Mouse (Mus musculus) CH12.LX (cell line): ENCODE measurements around the gene Fam13a. TPM values are rescaled to one million over a fixed set of nuclear protein-coding genes. Genes with fewer than 3 reads are reported as not detected.

Experiments used
- DNase-seq: peaks from one replicate; pipeline ENCODE4 v3.0.0-alpha.2; 2013; ENCODE audit errors: extremely low read depth
- H3K27ac ChIP-seq: 2 replicates; pipeline ENCODE4 v1.5.1; 2012; ENCODE audit warnings: low read depth, mild to moderate bottlenecking, control low read depth, moderate library complexity; ENCODE audit not compliant: insufficient read depth
- H3K27me3 ChIP-seq: replicated peaks from 2 replicates; pipeline ENCODE3; 2012; ENCODE audit warnings: inconsistent platforms
- H3K36me3 ChIP-seq, 2 experiments: replicated peaks in 1 of 2; 2 replicates each; pipeline versions ENCODE3 to v1.6.1; 2012; ENCODE audit warnings: inconsistent platforms in 1 of 2, low read length in 1 of 2, mild to moderate bottlenecking in 1 of 2, mixed read lengths in 1 of 2, moderate library complexity in 1 of 2; ENCODE audit not compliant: control insufficient read depth in 1 of 2, insufficient read depth in 1 of 2
- H3K4me1 ChIP-seq, 2 experiments: 2 replicates each; pipeline ENCODE4 v1.6.1; 2012; ENCODE audit warnings: inconsistent platforms in 1 of 2, moderate library complexity in 1 of 2; ENCODE audit not compliant: insufficient read depth in 2 of 2, control insufficient read depth in 1 of 2
- H3K4me2 ChIP-seq: 2 replicates; pipeline ENCODE4 v1.6.1; 2012; ENCODE audit warnings: low read depth, mild to moderate bottlenecking, control low read depth; ENCODE audit not compliant: poor library complexity, insufficient read depth, severe bottlenecking
- H3K4me3 ChIP-seq, 3 experiments: fragments of 150-350 bp in 1 of 3; sonication (generic) in 1 of 3; replicated peaks in 1 of 3; 2 replicates each; pipeline versions ENCODE3 to v1.5.1; 2011 to 2012; ENCODE audit warnings: low read depth in 2 of 3, low read length in 2 of 3, mild to moderate bottlenecking in 2 of 3, moderate library complexity in 2 of 3, control low read depth in 1 of 3, improper control_type of control experiment in 1 of 3, inconsistent platforms in 1 of 3, mixed read lengths in 1 of 3; ENCODE audit not compliant: poor library complexity in 1 of 3
- H3K79me2 ChIP-seq: replicated peaks from 2 replicates; pipeline ENCODE4 v1.6.1; 2012; ENCODE audit warnings: mild to moderate bottlenecking, moderate library complexity; ENCODE audit not compliant: control insufficient read depth, poor library complexity, insufficient read depth, severe bottlenecking; ENCODE audit errors: extremely low read depth
- H3K9ac ChIP-seq: 2 replicates; pipeline ENCODE4 v1.6.1; 2012; ENCODE audit warnings: low read depth, mild to moderate bottlenecking, control low read depth, moderate library complexity; ENCODE audit not compliant: insufficient read depth
- H3K9me3 ChIP-seq: replicated peaks from 2 replicates; pipeline ENCODE3; 2012; ENCODE audit warnings: low read length, inconsistent platforms, mixed read lengths
- BHLHE40 ChIP-seq: IDR thresholded peaks from 2 replicates; pipeline ENCODE4 v1.6.1; 2011; ENCODE audit warnings: mild to moderate bottlenecking, low read depth, low read length, improper control_type of control experiment
- CHD1 ChIP-seq: IDR thresholded peaks from 2 replicates; pipeline ENCODE4 v1.6.1; 2012; ENCODE audit warnings: low read depth, low read length, improper control_type of control experiment, inconsistent platforms
- CHD2 ChIP-seq: IDR thresholded peaks from 2 replicates; pipeline ENCODE4 v1.6.1; 2011; ENCODE audit warnings: low read length, improper control_type of control experiment
- CTCF ChIP-seq, 2 experiments: IDR thresholded peaks in 1 of 2; conservative IDR thresholded peaks in 1 of 2; 2 replicates each; pipeline ENCODE4 v1.5.1; 2011 to 2012; ENCODE audit warnings: low read depth in 2 of 2, low read length in 2 of 2, improper control_type of control experiment in 1 of 2, inconsistent platforms in 1 of 2, mild to moderate bottlenecking in 1 of 2, moderate library complexity in 1 of 2
- E2F4 ChIP-seq: IDR thresholded peaks from 2 replicates; pipeline ENCODE4 v1.6.1; 2011; ENCODE audit warnings: low read depth, low read length, improper control_type of control experiment; ENCODE audit not compliant: insufficient replicate concordance
- IRF4 ChIP-seq: IDR thresholded peaks from 2 replicates; pipeline ENCODE4 v1.6.1; 2014; ENCODE audit warnings: low read depth, mild to moderate bottlenecking, inconsistent platforms, low read length, improper control_type of control experiment
- JUN ChIP-seq: IDR thresholded peaks from 2 replicates; pipeline ENCODE4 v1.6.1; 2011; ENCODE audit warnings: low read depth, mild to moderate bottlenecking, low read length, improper control_type of control experiment, moderate library complexity; ENCODE audit not compliant: insufficient read depth
- JUND ChIP-seq: conservative IDR thresholded peaks from 2 replicates; pipeline ENCODE4 v1.6.1; 2011; ENCODE audit warnings: low read depth, low read length, improper control_type of control experiment
- MAX ChIP-seq: IDR thresholded peaks from 2 replicates; pipeline ENCODE4 v1.6.1; 2011; ENCODE audit warnings: low read length, improper control_type of control experiment
- MAZ ChIP-seq: IDR thresholded peaks from 2 replicates; pipeline ENCODE4 v1.6.1; 2012; ENCODE audit warnings: low read depth, mild to moderate bottlenecking, inconsistent platforms, low read length, improper control_type of control experiment, moderate library complexity
- MEF2A ChIP-seq: IDR thresholded peaks from 2 replicates; pipeline ENCODE4 v1.6.1; 2014; ENCODE audit warnings: low read depth, mild to moderate bottlenecking, inconsistent platforms, low read length, improper control_type of control experiment, borderline replicate concordance
- MXI1 ChIP-seq: IDR thresholded peaks from 2 replicates; pipeline ENCODE4 v1.6.1; 2011; ENCODE audit warnings: mild to moderate bottlenecking, low read depth, low read length, improper control_type of control experiment
- MYC ChIP-seq: IDR thresholded peaks from 2 replicates; pipeline ENCODE4 v1.6.1; 2011; ENCODE audit warnings: low read depth, mild to moderate bottlenecking, improper control_type of control experiment, low read length
- NELFE ChIP-seq: IDR thresholded peaks from 2 replicates; pipeline ENCODE4 v1.6.1; 2011; ENCODE audit warnings: low read depth, low read length, improper control_type of control experiment
- NRF1 ChIP-seq: IDR thresholded peaks from 2 replicates; pipeline ENCODE4 v1.6.1; 2014; ENCODE audit warnings: low read depth, mild to moderate bottlenecking, inconsistent platforms, low read length, improper control_type of control experiment, moderate library complexity
- PAX5 ChIP-seq: IDR thresholded peaks from 2 replicates; pipeline ENCODE4 v1.6.1; 2012; ENCODE audit warnings: low read length, inconsistent platforms, mixed read lengths
- POLR2A ChIP-seq: IDR thresholded peaks from 2 replicates; pipeline ENCODE4 v1.6.1; 2011; ENCODE audit warnings: low read depth, mild to moderate bottlenecking, improper control_type of control experiment, low read length
- POLR2AphosphoS2 ChIP-seq: IDR thresholded peaks from 2 replicates; pipeline ENCODE4 v1.6.1; 2011; ENCODE audit warnings: low read depth, low read length, improper control_type of control experiment
- RAD21 ChIP-seq: IDR thresholded peaks from 2 replicates; pipeline ENCODE4 v1.6.1; 2011; ENCODE audit warnings: low read depth, mild to moderate bottlenecking, low read length, improper control_type of control experiment, moderate library complexity
- RCOR1 ChIP-seq: conservative IDR thresholded peaks from 2 replicates; pipeline ENCODE4 v1.6.1; 2012; ENCODE audit warnings: low read depth, mild to moderate bottlenecking, inconsistent platforms, low read length, improper control_type of control experiment
- SIN3A ChIP-seq: IDR thresholded peaks from 2 replicates; pipeline ENCODE4 v1.6.1; 2012; ENCODE audit warnings: low read length, improper control_type of control experiment, inconsistent platforms
- TBP ChIP-seq: conservative IDR thresholded peaks from 2 replicates; pipeline ENCODE4 v1.6.1; 2011; ENCODE audit warnings: low read depth, low read length, improper control_type of control experiment
- UBTF ChIP-seq: IDR thresholded peaks from 2 replicates; pipeline ENCODE4 v1.6.1; 2012; ENCODE audit warnings: low read depth, mild to moderate bottlenecking, inconsistent platforms, low read length, improper control_type of control experiment, moderate library complexity
- USF1 ChIP-seq: IDR thresholded peaks from 2 replicates; pipeline ENCODE4 v1.6.1; 2014; ENCODE audit warnings: low read depth, mild to moderate bottlenecking, inconsistent platforms, low read length, improper control_type of control experiment
- USF2 ChIP-seq: conservative IDR thresholded peaks from 2 replicates; pipeline ENCODE4 v1.6.1; 2011; ENCODE audit warnings: low read depth, low read length, improper control_type of control experiment
- ZC3H11A ChIP-seq: IDR thresholded peaks from 2 replicates; pipeline ENCODE4 v1.6.1; 2012; ENCODE audit warnings: low read depth, mild to moderate bottlenecking, inconsistent platforms, low read length, improper control_type of control experiment
- ZKSCAN1 ChIP-seq: IDR thresholded peaks from 2 replicates; pipeline ENCODE4 v1.6.1; 2012; ENCODE audit warnings: low read depth, inconsistent platforms, low read length, improper control_type of control experiment, borderline replicate concordance
- ZMIZ1 ChIP-seq: IDR thresholded peaks from 2 replicates; pipeline ENCODE4 v1.6.1; 2012; ENCODE audit warnings: low read depth, mild to moderate bottlenecking, inconsistent platforms, low read length, improper control_type of control experiment
- ZNF384 ChIP-seq: IDR thresholded peaks from 2 replicates; pipeline ENCODE4 v1.6.1; 2012; ENCODE audit warnings: low read depth, low read length, improper control_type of control experiment, inconsistent platforms
- dilution Hi-C: fragments of 300-500 bp; cut with MboI; formaldehyde crosslinking; loops from 2 replicates; pipeline ENCODE4 v1.14.3; 2020; ENCODE audit warnings: low sequenced_read_pairs; ENCODE audit not compliant: extremely low pct_unique_long_range_greater_than_20kb, extremely low pct_ligation_motif_present
- in situ Hi-C: fragments of 300-500 bp; cut with MboI; formaldehyde crosslinking; loops from 3 replicates; pipeline ENCODE4 v1.14.3; 2019; ENCODE audit warnings: low sequenced_read_pairs, low pct_ligation_motif_present, low pct_unique_long_range_greater_than_20kb, mixed read lengths
- polyA plus RNA-seq: library from polyadenylated mRNA; unstranded; fragments of >175 nt; gene quantifications from 2 replicates; pipeline ENCODE4 v1.2.1, GENCODE M21; 2012; ENCODE audit warnings: low read depth; ENCODE audit not compliant: insufficient read length
- total RNA-seq, 2 experiments: library from RNA; depleted of rRNA; stranded (reverse); fragments of 300-350 nt in 1 of 2; fragments of >200 nt in 1 of 2; gene quantifications; 2 replicates each; pipeline ENCODE4 v1.2.3; 2012 to 2014

Fam13a gene
- total and polyA plus RNA-seq, 3 experiments, result 0.17 to 0.21 TPM; not detected in 1

GRCm38 (mm10) chr6:58974428-58974827, 49.9 kb downstream of the Fam13a start:
- Histone ChIP-seq H3K4me1 (peaks cover 0 to 8% of the 10 kb centered on the region in 2 experiments; a peak in 1 of 4 replicates), H3K9me3 (no peaks in the 10 kb centered on the region), H3K79me2 (no peaks in the 10 kb centered on the region), H3K4me3 (no peak overlapping the region), H3K9ac (no peak overlapping the region), H3K36me3 (no peaks in the 10 kb centered on the region), H3K4me2 (no peak overlapping the region), H3K27me3 (no peaks in the 10 kb centered on the region), H3K27ac (no peak overlapping the region)
- DNase-seq, result no peak
- in situ Hi-C loops, result no loop called here
- dilution Hi-C loops, result no loop called here
- TF ChIP-seq NELFE (no peak), ZC3H11A (no peak), BHLHE40 (no peak), CHD2 (no peak), CTCF (conservative IDR thresholded peaks at IDR 0.05 in 1 of 2, IDR thresholded peaks at IDR 0.05 in 1 of 2; ENCODE audit: low read depth in 2 of 2, low read length in 2 of 2) (no peak), RCOR1 (no peak), JUN (no peak)

- Histone ChIP-seq H3K79me2 (no peaks in the 10 kb centered on the region), H3K4me3 (no peak overlapping the region), H3K9me3 (no peaks in the 10 kb centered on the region), H3K9ac (no peak overlapping the region), H3K4me2 (no peak overlapping the region), H3K36me3 (no peaks in the 10 kb centered on the region), H3K4me1 (peaks cover 0 to 8% of the 10 kb centered on the region in 2 experiments; a peak in 1 of 4 replicates), H3K27ac (no peak overlapping the region), H3K27me3 (no peaks in the 10 kb centered on the region)
- in situ Hi-C loops (no loop called here), dilution Hi-C loops (no loop called here)
- TF ChIP-seq PAX5, result no peak
- TF ChIP-seq POLR2A, result no peak
- no peak for TF ChIP-seq MEF2A
- TF ChIP-seq USF2, result no peak
- TF ChIP-seq JUN, result no peak
- TF ChIP-seq MAX, result no peak
- TF ChIP-seq POLR2AphosphoS2, result no peak
- no peak for TF ChIP-seq MAZ
- TF ChIP-seq RCOR1, result no peak
- no peak for TF ChIP-seq ZNF384
- no peak for TF ChIP-seq MYC
- no peak for TF ChIP-seq NRF1
- no peak for TF ChIP-seq CHD2
- no peak for TF ChIP-seq CTCF (conservative IDR thresholded peaks at IDR 0.05 in 1 of 2, IDR thresholded peaks at IDR 0.05 in 1 of 2; ENCODE audit: low read depth in 2 of 2, low read length in 2 of 2)
- no peak for DNase-seq
Observed at GRCm38 (mm10) chr6:58972873-58973272, 51.5 kb downstream of the Fam13a start.

GRCm38 (mm10) chr6:58968272-58968671, 56.1 kb downstream of the Fam13a start:
- no peak for DNase-seq
- H3K27me3 ChIP-seq, result no peaks in the 10 kb centered on the region
- dilution Hi-C loops, result no loop called here
- no peaks in the 10 kb centered on the region for H3K79me2 ChIP-seq
- H3K4me3 ChIP-seq, result no peak overlapping the region
- no peaks in the 10 kb centered on the region for H3K36me3 ChIP-seq
- H3K4me2 ChIP-seq, result no peak overlapping the region
- H3K9me3 ChIP-seq, result no peaks in the 10 kb centered on the region
- no peak overlapping the region for H3K27ac ChIP-seq
- in situ Hi-C loops, result no loop called here
- H3K9ac ChIP-seq, result no peak overlapping the region
- no peaks in the 10 kb centered on the region for H3K4me1 ChIP-seq
- TF ChIP-seq MEF2A (no peak), USF1 (no peak), IRF4 (no peak), RAD21 (no peak), E2F4 (no peak), ZMIZ1 (no peak), SIN3A (no peak), CHD1 (no peak), JUND (no peak), JUN (no peak), MXI1 (no peak), TBP (no peak), CTCF (conservative IDR thresholded peaks at IDR 0.05 in 1 of 2, IDR thresholded peaks at IDR 0.05 in 1 of 2; ENCODE audit: low read depth in 2 of 2, low read length in 2 of 2) (no peak), UBTF (no peak), ZKSCAN1 (no peak)
